Mouse (Mus musculus) inflammation-experienced regulatory T-cells, adult 6 months (primary cell): ENCODE data around the gene Tstd1. TPM values are rescaled to one million over a fixed set of nuclear protein-coding genes. Genes with fewer than 3 reads are reported as not detected.

Source experiments
- ATAC-seq: one replicate; pipeline ENCODE4 v1.8.0; 2017
- polyA plus RNA-seq, 3 experiments: library from polyadenylated mRNA; unstranded; fragments of 100-300 nt; shearing (Covaris generic); gene quantifications; one replicate each; pipeline ENCODE4 v1.2.1; 2017

Gene Tstd1
- polyA plus RNA-seq, 3 experiments from 2014 or later = 9.8 to 17.9 (median 12.6) TPM

DNA sequence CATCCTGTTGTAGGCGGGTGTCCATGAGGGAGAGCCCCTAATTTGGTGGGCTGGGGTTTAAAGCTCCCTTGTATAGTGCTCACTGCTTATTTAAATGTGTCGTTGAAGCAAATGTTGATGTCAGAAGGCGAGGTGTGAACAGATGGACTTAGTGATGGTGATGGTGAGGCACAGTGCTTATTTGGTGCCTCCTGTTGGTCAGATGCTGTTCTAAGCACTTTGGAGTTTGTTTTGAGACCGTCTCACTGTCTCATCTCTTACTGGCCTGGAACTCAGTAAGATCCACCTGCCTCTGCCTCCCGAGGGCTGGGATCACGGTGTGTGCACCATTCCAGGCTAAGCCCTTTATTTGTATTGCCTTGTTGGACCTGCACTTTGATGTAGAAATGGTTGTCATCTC, 36.3 kb downstream of the Tstd1 start:
- ATAC-seq = no peak

DNA sequence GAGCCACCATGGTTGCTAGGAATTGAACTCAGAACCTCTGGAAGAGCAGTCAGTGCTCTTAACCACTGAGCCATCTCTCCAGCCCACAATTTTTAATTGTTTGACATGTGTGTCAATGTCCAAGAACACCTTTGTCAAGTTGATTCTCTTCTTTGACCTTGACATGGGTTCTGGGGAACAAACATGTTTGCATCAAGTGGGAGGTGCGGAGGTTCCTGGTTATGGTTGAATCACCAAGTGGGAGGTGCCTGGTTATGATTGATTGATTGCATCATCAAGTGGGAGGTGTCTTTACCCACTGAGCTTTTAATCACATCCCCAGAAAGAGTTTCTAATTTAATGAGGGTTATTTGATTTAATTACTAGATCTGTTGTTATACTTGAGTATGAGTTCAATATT, 38.9 kb downstream of the Tstd1 start:
- no peak for ATAC-seq

DNA sequence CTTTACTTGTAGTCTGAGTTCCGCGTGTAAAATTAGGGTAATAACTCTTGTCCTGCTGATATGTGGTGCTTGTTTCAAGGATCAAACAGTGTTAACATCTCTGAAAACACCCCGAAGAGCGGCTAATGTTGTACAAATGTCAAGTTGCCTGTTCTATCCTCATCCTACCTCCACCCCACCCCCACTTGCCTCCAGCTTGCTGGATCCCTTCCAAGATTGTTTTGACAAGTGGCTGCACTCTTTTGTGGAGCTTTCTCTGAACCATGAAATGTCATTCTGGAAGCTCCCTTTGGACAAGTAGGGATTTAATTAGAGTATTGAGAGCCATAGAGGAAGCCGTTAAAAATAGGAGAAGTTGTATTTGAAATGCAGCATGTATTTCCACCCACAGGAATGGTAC, 41.1 kb downstream of the Tstd1 start:
- no peak for ATAC-seq

DNA sequence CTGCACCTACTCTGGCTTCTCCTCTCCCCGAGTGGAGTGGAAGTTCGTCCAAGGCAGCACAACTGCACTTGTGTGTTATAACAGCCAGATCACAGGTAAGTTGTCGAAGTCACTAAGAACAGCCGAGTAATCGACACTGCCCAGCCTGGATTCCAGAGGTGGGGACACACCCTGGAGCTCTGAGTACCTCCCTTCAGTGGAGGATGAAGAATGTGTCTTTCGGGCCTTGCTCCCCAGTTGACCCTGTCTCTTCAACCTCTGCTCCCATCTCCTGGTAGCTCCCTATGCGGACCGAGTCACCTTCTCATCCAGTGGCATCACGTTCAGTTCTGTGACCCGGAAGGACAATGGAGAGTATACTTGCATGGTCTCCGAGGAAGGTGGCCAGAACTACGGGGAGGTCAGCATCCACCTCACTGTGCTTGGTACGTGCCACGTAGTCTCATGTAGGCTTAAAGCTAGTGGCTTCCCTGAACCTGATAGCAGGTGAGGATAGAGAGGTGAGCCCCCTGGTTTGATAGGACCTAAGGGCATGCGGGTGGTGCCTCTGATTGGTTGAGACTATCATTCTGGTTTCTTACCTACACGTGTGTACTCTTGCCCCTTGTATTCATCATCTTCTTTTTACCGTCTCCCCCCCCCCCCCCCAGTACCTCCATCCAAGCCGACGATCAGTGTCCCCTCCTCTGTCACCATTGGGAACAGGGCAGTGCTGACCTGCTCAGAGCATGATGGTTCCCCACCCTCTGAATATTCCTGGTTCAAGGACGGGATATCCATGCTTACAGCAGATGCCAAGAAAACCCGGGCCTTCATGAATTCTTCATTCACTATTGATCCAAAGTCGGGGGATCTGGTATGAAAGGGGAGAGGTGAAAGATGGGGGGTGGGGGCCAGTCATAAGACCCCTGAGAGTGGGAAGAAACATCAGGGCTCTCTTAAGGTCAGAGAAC, 42.2 kb downstream of the Tstd1 start:
- ATAC-seq = no peak

DNA sequence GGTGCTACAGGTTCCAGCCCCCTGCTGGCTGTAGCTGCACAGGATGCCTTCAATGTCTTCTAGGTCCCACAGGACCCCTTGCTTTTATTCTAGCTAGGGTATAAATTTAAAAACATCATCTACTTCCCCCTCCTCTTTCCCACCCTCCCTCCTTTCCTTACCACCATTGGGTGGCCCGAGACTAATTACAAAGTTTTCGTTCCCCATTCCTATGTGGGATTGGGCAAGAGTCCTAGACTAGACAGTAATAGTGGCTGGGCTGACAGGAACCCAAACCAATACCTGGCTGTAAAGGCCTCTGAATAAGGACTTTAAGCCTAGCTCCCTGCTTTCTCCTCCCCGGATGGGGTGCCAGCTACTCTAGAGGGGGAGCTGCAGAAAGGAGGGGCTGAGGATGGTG, 44.5 kb downstream of the Tstd1 start:
- no peak for ATAC-seq

DNA sequence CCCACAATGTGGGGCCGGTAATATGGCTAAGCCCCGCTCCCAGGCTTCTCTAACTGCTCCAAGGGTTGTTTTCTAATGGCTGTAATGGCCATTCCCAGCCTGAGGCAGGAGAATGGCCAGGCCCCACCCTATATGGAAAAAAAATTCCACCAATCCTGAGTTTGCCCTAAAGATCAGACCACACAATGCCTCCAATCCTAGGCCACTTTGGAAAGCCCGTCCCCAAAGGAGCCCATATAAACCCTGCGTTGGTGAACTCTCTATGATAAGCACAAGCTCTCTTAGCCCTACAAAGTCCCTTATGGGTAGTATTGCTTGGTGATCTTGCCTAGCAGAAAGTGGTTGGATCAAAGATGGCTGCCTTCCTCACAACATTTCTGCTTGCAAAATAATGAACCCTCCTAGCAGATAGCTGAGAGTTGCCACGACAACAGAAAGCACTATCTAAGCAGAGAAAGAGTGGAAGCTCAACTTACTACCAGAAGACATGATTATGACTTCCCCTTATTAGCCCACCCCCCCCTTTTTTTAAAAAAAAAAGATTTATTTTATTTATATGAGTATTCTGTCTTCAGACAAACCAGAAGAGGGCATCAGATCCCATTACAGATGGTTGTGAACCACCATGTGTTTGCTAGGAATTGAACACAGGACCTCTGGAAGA, 47.2 kb downstream of the Tstd1 start:
- no peak for ATAC-seq

DNA sequence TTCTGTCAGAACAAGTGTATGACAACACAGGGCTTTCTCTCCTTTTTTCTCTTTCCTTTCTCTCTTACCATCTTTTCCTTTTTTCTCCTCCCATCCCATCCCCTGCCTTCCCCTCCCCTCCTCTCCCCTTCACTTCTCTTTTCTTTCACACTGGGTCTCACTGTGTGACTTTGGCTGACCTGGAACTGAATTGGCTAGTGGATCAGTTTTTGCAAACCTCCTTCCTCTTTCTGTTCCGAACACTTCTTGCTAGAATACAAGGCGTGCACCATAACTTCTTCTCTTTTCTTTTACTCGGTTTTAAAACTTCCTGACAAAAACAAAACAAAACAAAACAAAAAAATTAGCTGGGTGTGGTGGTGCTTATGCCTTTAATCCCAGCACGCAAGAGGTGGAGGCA, 47.9 kb downstream of the Tstd1 start:
- ATAC-seq = no peak

DNA sequence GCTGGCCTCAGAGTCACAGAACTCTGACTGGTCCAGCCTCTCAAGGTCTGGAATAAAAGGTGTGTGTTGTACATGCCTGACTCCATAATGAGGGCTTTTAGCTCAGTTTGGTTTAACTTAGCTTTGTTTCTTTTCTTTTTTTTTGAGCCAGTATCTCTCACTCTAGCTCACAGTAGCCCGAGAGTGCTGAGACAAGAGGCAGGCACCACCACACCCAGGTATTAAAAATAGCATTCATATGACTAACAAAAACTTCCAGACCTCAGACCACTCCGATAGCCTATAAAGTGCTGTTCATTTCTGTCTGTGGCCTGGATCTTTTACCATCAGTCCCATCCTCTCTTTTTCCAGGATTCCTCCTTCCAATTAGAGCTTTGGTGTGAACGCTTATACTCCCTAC, 51.0 kb downstream of the Tstd1 start:
- no peak for ATAC-seq

Other genes starting within 250 kb of the Tstd1 start
- gene Pcp4l1, start 222.6 kb upstream of the Tstd1 start, polyA plus RNA-seq = not detected
- under 1 TPM; 0.39 to 0.75 (median 0.75) TPM for gene Nr1i3, start 204.9 kb upstream of the Tstd1 start, polyA plus RNA-seq
- 10 to 100 TPM; 24.1 to 34.6 (median 28.7) TPM for gene Tomm40l, start 196.4 kb upstream of the Tstd1 start, polyA plus RNA-seq
- gene Apoa2, start 193.8 kb upstream of the Tstd1 start, polyA plus RNA-seq = not detected
- 10 to 100 TPM in 1 of 3 experiments, not detected in 2; 10.7 TPM for gene Fcer1g, start 184.5 kb upstream of the Tstd1 start, polyA plus RNA-seq
- gene Adamts4, start 168.5 kb upstream of the Tstd1 start, polyA plus RNA-seq = under 1 TPM in 1 of 3 experiments, not detected in 2; 0.09 TPM
- 100 to 1,000 TPM; 106 to 120 (median 119) TPM for gene Ndufs2, start 167.5 kb upstream of the Tstd1 start, polyA plus RNA-seq
- gene B4galt3, start 148.5 kb upstream of the Tstd1 start, polyA plus RNA-seq = 10 to 100 TPM; 35.3 to 68.9 (median 60.8) TPM
- 10 to 100 TPM; 38.2 to 90.1 (median 78.6) TPM for gene Ppox, start 137.7 kb upstream of the Tstd1 start, polyA plus RNA-seq
- gene Usp21, start 130.9 kb upstream of the Tstd1 start, polyA plus RNA-seq = 10 to 100 TPM; 11.0 to 25.3 (median 15.4) TPM
- 100 to 1,000 TPM in 1 of 3 experiments, 10 to 100 TPM in 2; 74.6 to 118 (median 92.5) TPM for gene Ufc1, start 123.8 kb upstream of the Tstd1 start, polyA plus RNA-seq
- gene Dedd, start 89.7 kb upstream of the Tstd1 start, polyA plus RNA-seq = 10 to 100 TPM; 35.5 to 41.7 (median 39.7) TPM
- gene Nit1, start 73.2 kb upstream of the Tstd1 start, polyA plus RNA-seq = 10 to 100 TPM; 24.6 to 32.9 (median 30.1) TPM
- gene Pfdn2, start 73.2 kb upstream of the Tstd1 start, polyA plus RNA-seq = 10 to 100 TPM; 48.9 to 70.1 (median 58.1) TPM
- 1 to 10 TPM in 1 of 3 experiments, under 1 TPM in 1, not detected in 1; 0.54 to 1.4 TPM for gene Klhdc9, start 58.1 kb upstream of the Tstd1 start, polyA plus RNA-seq
- gene Nectin4, start 48.8 kb upstream of the Tstd1 start, polyA plus RNA-seq = under 1 TPM in 2 of 3 experiments, not detected in 1; 0.09 to 0.25 TPM
- 10 to 100 TPM; 73.5 to 84.6 (median 78.0) TPM for gene Arhgap30, start 29.9 kb upstream of the Tstd1 start, polyA plus RNA-seq
- 10 to 100 TPM; 46.9 to 62.6 (median 57.2) TPM for gene Usf1, start 7.6 kb upstream of the Tstd1 start, polyA plus RNA-seq
- 1 to 10 TPM in 1 of 3 experiments, under 1 TPM in 2; 0.32 to 1.0 (median 0.55) TPM for gene F11r, start 18.7 kb downstream of the Tstd1 start, polyA plus RNA-seq
- 10 to 100 TPM in 2 of 3 experiments, 1 to 10 TPM in 1; 8.9 to 13.0 (median 10.3) TPM for gene Alyref2, start 84.6 kb downstream of the Tstd1 start, polyA plus RNA-seq
- gene Itln1, start 116.4 kb downstream of the Tstd1 start, polyA plus RNA-seq = not detected
- 1 to 10 TPM in 1 of 3 experiments, under 1 TPM in 1, not detected in 1; 0.20 to 1.6 TPM for gene Cd244a, start 140.3 kb downstream of the Tstd1 start, polyA plus RNA-seq
- gene Ly9, start 188.5 kb downstream of the Tstd1 start, polyA plus RNA-seq = 10 to 100 TPM; 58.2 to 92.2 (median 79.1) TPM
- 10 to 100 TPM in 2 of 3 experiments, 1 to 10 TPM in 1; 8.5 to 62.5 (median 12.3) TPM for gene Slamf7, start 234.2 kb downstream of the Tstd1 start, polyA plus RNA-seq